Mouse (Mus musculus) A20 (cell line): ENCODE data around the gene Rpl38.

ENCODE experiments used
- DNase-seq: peaks from one replicate; pipeline ENCODE4 v3.0.0-alpha.2; 2011; ENCODE audit warnings: low read depth, low spot score

Rpl38 gene

GRCm38 (mm10) chr11:114679582-114679981 lies 11.3 kb downstream of the Rpl38 start:
- no peak for DNase-seq

- no peak for DNase-seq
These were observed 12.0 kb downstream of the Rpl38 start for GRCm38 (mm10) chr11:114680291-114680690.

GRCm38 (mm10) chr11:114681054-114681453 lies 12.7 kb downstream of the Rpl38 start:
- DNase-seq, result no peak

GRCm38 (mm10) chr11:114682321-114682900 lies 14.1 kb downstream of the Rpl38 start:
- DNase-seq, result peak; percentile 27

- no peak for DNase-seq
These were observed 14.9 kb downstream of the Rpl38 start for GRCm38 (mm10) chr11:114683029-114683721.

GRCm38 (mm10) chr11:114683722-114684621 lies 15.6 kb downstream of the Rpl38 start:
- DNase-seq, result peak; percentile 61

GRCm38 (mm10) chr11:114684627-114685373 lies 16.5 kb downstream of the Rpl38 start:
- no peak for DNase-seq

- DNase-seq, result no peak
These were observed 17.3 kb downstream of the Rpl38 start for GRCm38 (mm10) chr11:114685526-114686040.

- no peak for DNase-seq
These were observed 18.1 kb downstream of the Rpl38 start for GRCm38 (mm10) chr11:114686221-114686959.

GRCm38 (mm10) chr11:114687574-114688188 lies 19.4 kb downstream of the Rpl38 start:
- no peak for DNase-seq

- DNase-seq, result no peak
These were observed 20.4 kb downstream of the Rpl38 start for GRCm38 (mm10) chr11:114688729-114689128.

- DNase-seq, result no peak
These were observed 21.9 kb downstream of the Rpl38 start for GRCm38 (mm10) chr11:114690192-114690591.

GRCm38 (mm10) chr11:114691454-114692182 lies 23.3 kb downstream of the Rpl38 start:
- DNase-seq, result no peak

- DNase-seq, result no peak
These were observed 24.3 kb downstream of the Rpl38 start for GRCm38 (mm10) chr11:114692601-114693000.

GRCm38 (mm10) chr11:114693456-114693855 lies 25.1 kb downstream of the Rpl38 start:
- DNase-seq, result no peak

GRCm38 (mm10) chr11:114694451-114694850 lies 26.1 kb downstream of the Rpl38 start:
- no peak for DNase-seq

- no peak for DNase-seq
These were observed 30.2 kb downstream of the Rpl38 start for GRCm38 (mm10) chr11:114698496-114698895.

- no peak for DNase-seq
These were observed 31.2 kb downstream of the Rpl38 start for GRCm38 (mm10) chr11:114699511-114699910.

- DNase-seq, result peak; percentile 70
These were observed 34.1 kb downstream of the Rpl38 start for GRCm38 (mm10) chr11:114702311-114702995.
